Mouse (Mus musculus): ENCODE results near the gene Sdhc.

- TF ChIP-seq POLR2A (IDR thresholded peaks at IDR 0.05; ENCODE audit: extremely low read depth, insufficient read depth, low read length) (no peak), CTCF (IDR thresholded peaks at IDR 0.05; ENCODE audit: low read depth, low read length) (no peak)
These were observed 53.3 kb downstream of the Sdhc start for GRCm38 (mm10) chr1:171097136-171097535.
